28 mouse cellular contexts compared by ENCODE assay signal in the genomic region with DNA sequence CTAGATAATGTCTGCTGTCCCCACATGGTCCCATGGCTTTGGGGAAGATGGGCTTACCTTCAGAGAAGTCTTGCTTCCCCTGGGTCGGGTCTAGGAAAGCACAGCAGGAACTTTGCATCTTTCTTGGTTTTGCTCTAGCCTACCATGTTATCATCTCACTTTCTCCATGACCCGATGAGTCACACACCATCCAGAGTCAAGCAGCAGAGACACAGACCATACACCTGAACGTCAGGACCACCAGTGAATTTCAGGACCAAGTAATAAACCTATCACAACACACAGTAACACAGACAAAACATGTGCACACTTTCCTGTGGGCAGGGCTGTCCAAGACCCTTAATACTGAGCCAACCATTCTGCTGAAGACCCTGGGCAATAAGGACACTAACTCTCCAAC. TPM values are rescaled to one million over a fixed set of nuclear protein-coding genes. Genes with fewer than 3 reads are reported as not detected.
DNase-seq lines count a peak whose midpoint lies in the region; ATAC-seq and TF ChIP-seq lines count a peak whose summit lies in the region.
"Had no signal": no experiment of that assay in that cellular context is flagged by ENCODE, and none has a peak within 500 bp of the region (broad histone marks: within the 10 kb centered on the region; RNA-seq: fewer than 3 reads in every experiment).

No protein-coding gene starts in this region.

- no peak overlapping the region for H3K4me3 ChIP-seq in heart, adult 2 months
- H3K4me3 ChIP-seq in lung, postnatal 0 days (ENCODE audit: low read depth, low read length) = no peak overlapping the region
- H3K4me3 ChIP-seq in embryonic fibroblast, embryonic 13.5 days (ENCODE audit: insufficient read depth, low read length) = no peak overlapping the region
- H3K4me3 ChIP-seq in hindbrain, embryonic 16.5 days (ENCODE audit: low read length) = no peak overlapping the region
- H3K4me3 ChIP-seq: embryonic facial prominence, embryonic 13.5 days; embryonic facial prominence, embryonic 15.5 days; forebrain, embryonic 13.5 days; forebrain, embryonic 15.5 days had no signal

- TF ChIP-seq EP300 in heart, adult 2 months (IDR thresholded peaks at IDR 0.05; ENCODE audit: insufficient read depth, low read depth, low read length) = 0 out of 2 replicates have a peak, but pooled peaks have one; percentile 11
- no peak for TF ChIP-seq EP300 in lung, postnatal 0 days (IDR thresholded peaks at IDR 0.05)

- 80% methylated on average over 3 of the region's 3 CpGs for WGBS in heart, adult 2 months
- WGBS in lung, postnatal 0 days = 87% methylated on average over 3 of the region's 3 CpGs
- 93% methylated on average over 3 of the region's 3 CpGs for WGBS in hindbrain, embryonic 16.5 days

- no peak for DNase-seq in heart, adult 2 months
- no peak for DNase-seq in heart, postnatal 10 days
- peak; percentile 3 for DNase-seq in lung, postnatal 0 days (ENCODE audit: low spot score)
- no peak for DNase-seq in lung, postnatal 36 days
- no peak for DNase-seq in embryo, embryonic 10.5 days (ENCODE audit: low spot score)
- DNase-seq: adrenal gland, adult 8-10 months; adrenal gland, postnatal 14 days; adrenal gland, postnatal 36 days; cerebellum, adult 11-12 months; cerebellum, adult 2 months; cerebellum, adult 9-10 months; cerebellum, postnatal 10 days; cerebellum, postnatal 25 days; embryo, embryonic 11 days; forebrain, postnatal 0 days had no signal

- intact Hi-C loops in heart, adult 2 months (cut with DNase I) = loop anchor here (10.0 kb wide), 1 partner anchor 466 kb away; a partner anchor contains a TSS
- intact Hi-C loops in heart, postnatal 10 days (cut with DNase I) = loop anchor here (10.0 kb wide), 1 partner anchor 186 kb away; a partner anchor contains a TSS

- H3K36me3 ChIP-seq in heart, adult 2 months (ENCODE audit: control insufficient read depth, insufficient read depth, low read length) = peaks cover 15% of the 10 kb centered on the region
- peaks cover 4% of the 10 kb centered on the region; the same call in 1 of the 2 replicates for H3K36me3 ChIP-seq in lung, postnatal 0 days (ENCODE audit: insufficient read depth, low read length)
- peaks cover 12% of the 10 kb centered on the region for H3K36me3 ChIP-seq in hindbrain, embryonic 16.5 days (ENCODE audit: control insufficient read depth, insufficient read depth, low read length)

- no peak for ATAC-seq in lung, postnatal 0 days
- no peak for ATAC-seq in hindbrain, embryonic 16.5 days
- ATAC-seq: forebrain, embryonic 13.5 days; forebrain, embryonic 15.5 days; forebrain, postnatal 0 days had no signal

- H3K4me1 ChIP-seq in heart, adult 2 months (ENCODE audit: control insufficient read depth, insufficient read depth, low read length) = peaks cover 6% of the 10 kb centered on the region
- H3K4me1 ChIP-seq in lung, postnatal 0 days (ENCODE audit: insufficient read depth, low read depth, low read length) = peaks cover 19% of the 10 kb centered on the region; the same call in 1 of the 2 replicates
- H3K4me1 ChIP-seq in embryonic fibroblast, embryonic 13.5 days (ENCODE audit: control insufficient read depth, insufficient read depth, low read length) = no peaks in the 10 kb centered on the region
- peaks cover 23% of the 10 kb centered on the region for H3K4me1 ChIP-seq in hindbrain, embryonic 16.5 days (ENCODE audit: control insufficient read depth, insufficient read depth, low read depth, low read length)

- no peaks in the 10 kb centered on the region for H3K9me3 ChIP-seq in lung, postnatal 0 days (ENCODE audit: low read length)
- H3K9me3 ChIP-seq in hindbrain, embryonic 16.5 days (ENCODE audit: control insufficient read depth, low read length) = no peaks in the 10 kb centered on the region
- H3K9me3 ChIP-seq: embryonic facial prominence, embryonic 13.5 days; embryonic facial prominence, embryonic 15.5 days; forebrain, embryonic 13.5 days; forebrain, embryonic 15.5 days had no signal

- H3K4me2 ChIP-seq in lung, postnatal 0 days (replicated peaks; ENCODE audit: low read depth, low read length) = no peak overlapping the region
- H3K4me2 ChIP-seq in hindbrain, embryonic 16.5 days (ENCODE audit: low read length) = no peak overlapping the region
- H3K4me2 ChIP-seq: embryonic facial prominence, embryonic 13.5 days; embryonic facial prominence, embryonic 15.5 days; forebrain, embryonic 13.5 days; forebrain, embryonic 15.5 days had no signal

- 0 out of 2 replicates have a peak, but pooled peaks have one; percentile 22 for TF ChIP-seq POLR2A in heart, adult 2 months (IDR thresholded peaks at IDR 0.05; ENCODE audit: insufficient read depth, low read depth, low read length)
- peak; percentile 55; the same call in 1 of the 2 replicates for TF ChIP-seq POLR2A in embryonic fibroblast, embryonic 13.5 days (IDR thresholded peaks at IDR 0.05; ENCODE audit: low read depth, low read length)

- H3K27ac ChIP-seq in heart, adult 2 months = no peak overlapping the region
- H3K27ac ChIP-seq in lung, postnatal 0 days (ENCODE audit: low read length) = no peak overlapping the region
- no peak overlapping the region for H3K27ac ChIP-seq in embryonic fibroblast, embryonic 13.5 days (ENCODE audit: insufficient read depth, low read length)
- no peak overlapping the region for H3K27ac ChIP-seq in hindbrain, embryonic 16.5 days (ENCODE audit: low read depth, low read length)
- H3K27ac ChIP-seq: embryonic facial prominence, embryonic 13.5 days; embryonic facial prominence, embryonic 15.5 days; forebrain, embryonic 13.5 days; forebrain, embryonic 15.5 days had no signal

- no peak for TF ChIP-seq CTCF in heart, adult 2 months (IDR thresholded peaks at IDR 0.05)
- no peak for TF ChIP-seq CTCF in lung, postnatal 0 days (IDR thresholded peaks at IDR 0.05)
- TF ChIP-seq CTCF in embryonic fibroblast, embryonic 13.5 days (IDR thresholded peaks at IDR 0.05; ENCODE audit: borderline replicate concordance, insufficient read depth, low read length) = no peak

- no peak overlapping the region for H3K9ac ChIP-seq in heart, adult 2 months (ENCODE audit: low read depth, low read length)
- no peak overlapping the region for H3K9ac ChIP-seq in lung, postnatal 0 days (replicated peaks; ENCODE audit: low read depth)
- H3K9ac ChIP-seq in hindbrain, embryonic 16.5 days (ENCODE audit: low read depth, low read length) = no peak overlapping the region
- H3K9ac ChIP-seq: embryonic facial prominence, embryonic 13.5 days; embryonic facial prominence, embryonic 15.5 days; forebrain, embryonic 13.5 days; forebrain, embryonic 15.5 days; forebrain, postnatal 0 days had no signal

- no peaks in the 10 kb centered on the region for H3K27me3 ChIP-seq in heart, adult 2 months (ENCODE audit: control insufficient read depth, insufficient read depth, low read length)
- no peaks in the 10 kb centered on the region for H3K27me3 ChIP-seq in lung, postnatal 0 days (replicated peaks; ENCODE audit: insufficient read depth, low read length)
- H3K27me3 ChIP-seq in hindbrain, embryonic 16.5 days (replicated peaks; ENCODE audit: control insufficient read depth, insufficient read depth, low read length) = no peaks in the 10 kb centered on the region
- H3K27me3 ChIP-seq: embryonic facial prominence, embryonic 13.5 days; embryonic facial prominence, embryonic 15.5 days; forebrain, embryonic 13.5 days; forebrain, embryonic 15.5 days had no signal

- peaks cover 8% of the 10 kb centered on the region for H3K79me2 ChIP-seq in heart, adult 2 months (replicated peaks; ENCODE audit: control insufficient read depth, insufficient read depth, low read length)

RNA-seq across cellular contexts. Expression of a gene that starts 5.0 kb away (rescaled TPM):
- total RNA-seq in heart, adult 2 months (2021) = 1,000 to 10,000 TPM in 1 of 2 experiments, 100 to 1,000 TPM in 1; 956 to 1,050 TPM
- 1,635 and 1,968 TPM in 2 replicates for polyA plus RNA-seq in heart, adult 2 months (2012; rRNA removed)
- 100 to 1,000 TPM; 775 to 820 TPM for total RNA-seq in heart, postnatal 10 days (2021)
- 755 and 866 TPM in 2 replicates for polyA plus RNA-seq in lung, postnatal 0 days (2015; fragmentation: Nextera tagmentation; extraction: Ambion mirVana)
- 381 and 419 TPM in 2 replicates for polyA plus RNA-seq in embryonic fibroblast, embryonic 13.5 days (2011; ENCODE audit: insufficient read length, low read depth, missing spikeins)
- 757 and 946 TPM in 2 replicates for polyA plus RNA-seq in hindbrain, embryonic 16.5 days (2015; fragmentation: Nextera tagmentation; extraction: Ambion mirVana)

RNA-seq across cellular contexts. Expression of a gene that starts 5.7 kb away (rescaled TPM):
- total RNA-seq in heart, adult 2 months (2021) = 1 to 10 TPM in 1 of 2 experiments, under 1 TPM in 1; 0.73 to 1.5 TPM
- 0.70 and 0.80 TPM in 2 replicates for polyA plus RNA-seq in heart, adult 2 months (2012; rRNA removed)
- total RNA-seq in heart, postnatal 10 days (2021) = under 1 TPM in 1 of 2 experiments, not detected in 1; 0.43 TPM
- polyA plus RNA-seq in lung, postnatal 0 days (2015; fragmentation: Nextera tagmentation; extraction: Ambion mirVana) = 0.94 and 1.5 TPM in 2 replicates
- not detected in 2 replicates for polyA plus RNA-seq in embryonic fibroblast, embryonic 13.5 days (2011; ENCODE audit: insufficient read length, low read depth, missing spikeins)
- polyA plus RNA-seq in hindbrain, embryonic 16.5 days (2015; fragmentation: Nextera tagmentation; extraction: Ambion mirVana) = not detected in 2 replicates
- total RNA-seq: adrenal gland, adult 8-10 months; ES-E14; MEL had no signal
- polyA plus RNA-seq: C2C12; cerebellum, adult 2 months; cortical plate, adult 2 months; embryonic facial prominence, embryonic 11.5 days; embryonic facial prominence, embryonic 13.5 days; embryonic facial prominence, embryonic 15.5 days; forebrain, embryonic 11.5 days; forebrain, embryonic 13.5 days; forebrain, embryonic 15.5 days; forebrain, postnatal 0 days had no signal

RNA-seq across cellular contexts. Expression of a gene that starts 35.6 kb away (rescaled TPM):
- not detected for total RNA-seq in heart, adult 2 months (2021)
- polyA plus RNA-seq in heart, adult 2 months (2012; rRNA removed) = 0.82 and 2.2 TPM in 2 replicates
- total RNA-seq in heart, postnatal 10 days (2021) = 1 to 10 TPM; 2.3 to 4.0 TPM
- 1.5 and 2.5 TPM in 2 replicates for polyA plus RNA-seq in lung, postnatal 0 days (2015; fragmentation: Nextera tagmentation; extraction: Ambion mirVana)
- not detected in 2 replicates for polyA plus RNA-seq in embryonic fibroblast, embryonic 13.5 days (2011; ENCODE audit: insufficient read length, low read depth, missing spikeins)
- polyA plus RNA-seq in hindbrain, embryonic 16.5 days (2015; fragmentation: Nextera tagmentation; extraction: Ambion mirVana) = not detected in 2 replicates
- total RNA-seq: adrenal gland, adult 18-20 months; adrenal gland, adult 8-10 months; adrenal gland, postnatal 14 days; adrenal gland, postnatal 36 days; ES-E14; forebrain, postnatal 0 days; MEL had no signal
- polyA plus RNA-seq: cerebellum, adult 2 months; cortical plate, adult 2 months; embryonic facial prominence, embryonic 11.5 days; embryonic facial prominence, embryonic 13.5 days; embryonic facial prominence, embryonic 15.5 days; forebrain, embryonic 11.5 days; forebrain, embryonic 13.5 days; forebrain, embryonic 15.5 days; forebrain, postnatal 0 days had no signal

RNA-seq across cellular contexts. Expression of a gene that starts 50.6 kb away (rescaled TPM):
- not detected for total RNA-seq in heart, adult 2 months (2021)
- polyA plus RNA-seq in heart, adult 2 months (2012; rRNA removed) = not detected in 2 replicates
- total RNA-seq in heart, postnatal 10 days (2021) = not detected
- not detected in 2 replicates for polyA plus RNA-seq in lung, postnatal 0 days (2015; fragmentation: Nextera tagmentation; extraction: Ambion mirVana)
- not detected in 2 replicates for polyA plus RNA-seq in embryonic fibroblast, embryonic 13.5 days (2011; ENCODE audit: insufficient read length, low read depth, missing spikeins)
- polyA plus RNA-seq in hindbrain, embryonic 16.5 days (2015; fragmentation: Nextera tagmentation; extraction: Ambion mirVana) = not detected in 2 replicates
- total RNA-seq: adrenal gland, adult 18-20 months; adrenal gland, postnatal 14 days; adrenal gland, postnatal 36 days; ES-E14; forebrain, postnatal 0 days; MEL had no signal
- polyA plus RNA-seq: C2C12; cerebellum, adult 2 months; cortical plate, adult 2 months; embryonic facial prominence, embryonic 11.5 days; embryonic facial prominence, embryonic 13.5 days; embryonic facial prominence, embryonic 15.5 days; forebrain, embryonic 11.5 days; forebrain, embryonic 13.5 days; forebrain, embryonic 15.5 days; forebrain, postnatal 0 days had no signal
